Mouse (Mus musculus) heart, embryonic 14.5 days (tissue): ENCODE results near the gene Scn3b. TPM values are rescaled to one million over a fixed set of nuclear protein-coding genes. Genes with fewer than 3 reads are reported as not detected.

Source experiments
- ATAC-seq: fragments of 200-750 bp; cut with Nextera tagmentation; 2 replicates; pipeline ENCODE4 v1.8.0; 2017; ENCODE audit warnings: low read depth, moderate TSS enrichment; ENCODE audit not compliant: insufficient number of reproducible peaks, insufficient read depth, low FRiP score
- H3K27ac ChIP-seq, 2 experiments: fragments of 200-500 bp in 1 of 2; fragments of 300-500 bp in 1 of 2; sonication (generic) in 1 of 2; replicated peaks in 1 of 2; 2 replicates each; pipeline ENCODE4 v1.5.1; 2012 to 2014; ENCODE audit warnings: low read depth in 2 of 2, low read length in 2 of 2, control low read depth in 1 of 2, mild to moderate bottlenecking in 1 of 2, mixed read lengths in 1 of 2; ENCODE audit not compliant: control insufficient read depth in 1 of 2, insufficient read depth in 1 of 2
- H3K27me3 ChIP-seq: fragments of 300-500 bp; sonication (generic); 2 replicates; pipeline ENCODE4 v1.6.1; 2014; ENCODE audit warnings: mild to moderate bottlenecking, low read length, control low read depth; ENCODE audit not compliant: control insufficient read depth, insufficient read depth
- H3K36me3 ChIP-seq: fragments of 300-500 bp; sonication (generic); 2 replicates; pipeline ENCODE4 v1.6.1; 2014; ENCODE audit warnings: mild to moderate bottlenecking, control low read depth, low read length, mixed read lengths; ENCODE audit not compliant: control insufficient read depth, insufficient read depth
- H3K4me1 ChIP-seq, 2 experiments: fragments of 200-500 bp in 1 of 2; fragments of 300-500 bp in 1 of 2; sonication (generic) in 1 of 2; 2 replicates each; pipeline ENCODE4 v1.6.1; 2012 to 2014; ENCODE audit warnings: low read length in 2 of 2, control low read depth in 1 of 2, mixed read lengths in 1 of 2; ENCODE audit not compliant: control insufficient read depth in 2 of 2, insufficient read depth in 2 of 2
- H3K4me2 ChIP-seq: fragments of 300-500 bp; sonication (generic); 2 replicates; pipeline ENCODE4 v1.6.1; 2014; ENCODE audit warnings: mild to moderate bottlenecking, low read length
- H3K4me3 ChIP-seq, 2 experiments: fragments of 200-500 bp in 1 of 2; fragments of 300-500 bp in 1 of 2; sonication (generic) in 1 of 2; 2 replicates each; pipeline ENCODE4 v1.5.1; 2012 to 2014; ENCODE audit warnings: low read length in 2 of 2, mild to moderate bottlenecking in 2 of 2, control low read depth in 1 of 2, low read depth in 1 of 2, moderate library complexity in 1 of 2; ENCODE audit not compliant: control insufficient read depth in 1 of 2, insufficient read depth in 1 of 2
- H3K9ac ChIP-seq: fragments of 300-500 bp; sonication (generic); 2 replicates; pipeline ENCODE4 v1.6.1; 2014; ENCODE audit warnings: mild to moderate bottlenecking, low read length
- H3K9me3 ChIP-seq: fragments of 300-500 bp; sonication (generic); 2 replicates; pipeline ENCODE4 v1.6.1; 2016; ENCODE audit warnings: low read length, control low read depth; ENCODE audit not compliant: control insufficient read depth
- WGBS: fragments of 180-500 bp; shearing (Covaris S2); extraction: QIAGEN DNeasy Blood & Tissue Kit; methylation state at CpG from one replicate; pipeline ENCODE4 v1.1.7; 2014; 5-methylcytosine and 5-hydroxymethylcytosine counted together
- polyA plus RNA-seq: library from polyadenylated mRNA; unstranded; fragments of >200 nt; fragmentation: Nextera tagmentation; extraction: Ambion mirVana; gene quantifications from 2 replicates; pipeline ENCODE4 v1.2.1, GENCODE M21; 2014

Gene Scn3b
- polyA plus RNA-seq, 1 experiment from 2014 or later: 1.5 TPM

GRCm38 (mm10) chr9:40302375-40302774 is 33.4 kb downstream of the Scn3b start:
- H3K4me3 ChIP-seq: no peak overlapping the region
- no peaks in the 10 kb centered on the region for H3K9me3 ChIP-seq
- no peaks in the 10 kb centered on the region for H3K4me1 ChIP-seq
- H3K4me2 ChIP-seq: no peak overlapping the region
- 83% methylated on average over 8 of the region's 8 CpGs for WGBS
- H3K27ac ChIP-seq: no peak overlapping the region
- ATAC-seq: no peak
- H3K36me3 ChIP-seq: peaks cover 89% of the 10 kb centered on the region
- no peaks in the 10 kb centered on the region for H3K27me3 ChIP-seq
- H3K9ac ChIP-seq: no peak overlapping the region

GRCm38 (mm10) chr9:40304243-40304642 is 35.2 kb downstream of the Scn3b start:
- WGBS: 91% methylated on average over 8 of the region's 8 CpGs
- H3K4me2 ChIP-seq: no peak overlapping the region
- H3K27ac ChIP-seq: no peak overlapping the region
- H3K9ac ChIP-seq: no peak overlapping the region
- no peaks in the 10 kb centered on the region for H3K9me3 ChIP-seq
- no peak for ATAC-seq
- H3K27me3 ChIP-seq: no peaks in the 10 kb centered on the region
- H3K4me1 ChIP-seq: no peaks in the 10 kb centered on the region
- peaks cover 82% of the 10 kb centered on the region for H3K36me3 ChIP-seq
- no peak overlapping the region for H3K4me3 ChIP-seq

GRCm38 (mm10) chr9:40307311-40307710 is 38.3 kb downstream of the Scn3b start:
- Histone ChIP-seq H3K4me3 (no peak overlapping the region), H3K9me3 (no peaks in the 10 kb centered on the region), H3K9ac (no peak overlapping the region), H3K4me1 (no peaks in the 10 kb centered on the region), H3K27ac (no peak overlapping the region), H3K4me2 (no peak overlapping the region), H3K27me3 (no peaks in the 10 kb centered on the region), H3K36me3 (peaks cover 77% of the 10 kb centered on the region)
- ATAC-seq: no peak
- 85% methylated on average over 3 of the region's 3 CpGs for WGBS

- Histone ChIP-seq H3K9ac (no peak overlapping the region), H3K36me3 (peaks cover 69% of the 10 kb centered on the region), H3K27ac (no peak overlapping the region), H3K9me3 (no peaks in the 10 kb centered on the region), H3K4me3 (no peak overlapping the region), H3K27me3 (no peaks in the 10 kb centered on the region), H3K4me2 (no peak overlapping the region), H3K4me1 (no peaks in the 10 kb centered on the region)
- 91% methylated on average over 6 of the region's 6 CpGs for WGBS
- no peak for ATAC-seq
Measured at GRCm38 (mm10) chr9:40309876-40310275, 40.9 kb downstream of the Scn3b start.

GRCm38 (mm10) chr9:40311813-40312212 is 42.8 kb downstream of the Scn3b start:
- 59% methylated on average over 9 of the region's 9 CpGs for WGBS
- Histone ChIP-seq H3K9me3 (no peaks in the 10 kb centered on the region), H3K4me2 (no peak overlapping the region), H3K4me1 (no peaks in the 10 kb centered on the region), H3K27me3 (no peaks in the 10 kb centered on the region), H3K4me3 (no peak overlapping the region), H3K27ac (no peak overlapping the region), H3K36me3 (peaks cover 56% of the 10 kb centered on the region), H3K9ac (no peak overlapping the region)
- no peak for ATAC-seq

- ATAC-seq: no peak
- peaks cover 18 to 23% of the 10 kb centered on the region in 2 experiments for H3K4me1 ChIP-seq
- no peaks in the 10 kb centered on the region for H3K9me3 ChIP-seq
- WGBS: 65% methylated on average over 9 of the region's 9 CpGs
- H3K27ac ChIP-seq: no peak overlapping the region
- H3K4me3 ChIP-seq: no peak overlapping the region
- no peak overlapping the region for H3K4me2 ChIP-seq
- no peak overlapping the region for H3K9ac ChIP-seq
- H3K27me3 ChIP-seq: no peaks in the 10 kb centered on the region
- H3K36me3 ChIP-seq: peaks cover 32% of the 10 kb centered on the region
Measured at GRCm38 (mm10) chr9:40316865-40317660, 48.0 kb downstream of the Scn3b start.

GRCm38 (mm10) chr9:40317735-40318134 is 48.7 kb downstream of the Scn3b start:
- Histone ChIP-seq H3K36me3 (peaks cover 28% of the 10 kb centered on the region), H3K27me3 (no peaks in the 10 kb centered on the region), H3K27ac (no peak overlapping the region), H3K9ac (no peak overlapping the region), H3K4me1 (peaks cover 18 to 26% of the 10 kb centered on the region in 2 experiments), H3K4me2 (no peak overlapping the region), H3K4me3 (no peak overlapping the region), H3K9me3 (no peaks in the 10 kb centered on the region)
- WGBS: 86% methylated on average over 4 of the region's 4 CpGs
- ATAC-seq: no peak

GRCm38 (mm10) chr9:40318771-40319170 is 49.8 kb downstream of the Scn3b start:
- ATAC-seq: no peak
- no peak overlapping the region for H3K4me3 ChIP-seq
- WGBS: 85% methylated on average over 5 of the region's 5 CpGs
- no peak overlapping the region for H3K4me2 ChIP-seq
- H3K4me1 ChIP-seq: peaks cover 18 to 26% of the 10 kb centered on the region in 2 experiments
- no peak overlapping the region for H3K9ac ChIP-seq
- peaks cover 23% of the 10 kb centered on the region for H3K36me3 ChIP-seq
- no peaks in the 10 kb centered on the region for H3K27me3 ChIP-seq
- no peak overlapping the region for H3K27ac ChIP-seq
- no peaks in the 10 kb centered on the region for H3K9me3 ChIP-seq
